Mouse (Mus musculus) MEL (cell line): ENCODE data around the gene Rbmxl1.

Experiments used
- CTCF ChIP-seq, 3 experiments: IDR thresholded peaks in 2 of 3; conservative IDR thresholded peaks in 1 of 3; 2 replicates each; pipeline ENCODE4 v1.5.1; 2011 to 2012; ENCODE audit warnings: low read length in 3 of 3, low read depth in 2 of 3, mild to moderate bottlenecking in 2 of 3, improper control_type of control experiment in 1 of 3, inconsistent platforms in 1 of 3, mixed read lengths in 1 of 3, moderate library complexity in 1 of 3; ENCODE audit not compliant: control insufficient read depth in 1 of 3, insufficient read depth in 1 of 3, poor library complexity in 1 of 3, severe bottlenecking in 1 of 3
- E2F4 ChIP-seq: IDR thresholded peaks from 2 replicates; pipeline ENCODE4 v1.6.1; 2011; ENCODE audit warnings: low read depth, low read length, improper control_type of control experiment, borderline replicate concordance
- MEF2A ChIP-seq: IDR thresholded peaks from 2 replicates; pipeline ENCODE4 v1.6.1; 2014; ENCODE audit warnings: low read depth, mild to moderate bottlenecking, inconsistent platforms, low read length, improper control_type of control experiment; ENCODE audit not compliant: poor library complexity, insufficient replicate concordance, severe bottlenecking; ENCODE audit errors: extremely low read depth
- POLR2A ChIP-seq, 2 experiments: IDR thresholded peaks; 2 replicates each; pipeline ENCODE4 v1.6.1; 2011 to 2012; ENCODE audit warnings: low read length in 2 of 2, mild to moderate bottlenecking in 2 of 2, control low read depth in 1 of 2, improper control_type of control experiment in 1 of 2, low read depth in 1 of 2, moderate library complexity in 1 of 2; ENCODE audit not compliant: control insufficient read depth in 1 of 2, insufficient read depth in 1 of 2, poor library complexity in 1 of 2
- POLR2AphosphoS2 ChIP-seq: IDR thresholded peaks from 2 replicates; pipeline ENCODE4 v1.6.1; 2011; ENCODE audit warnings: low read length, improper control_type of control experiment
- RCOR1 ChIP-seq: IDR thresholded peaks from 2 replicates; pipeline ENCODE4 v1.6.1; 2012; ENCODE audit warnings: low read depth, mild to moderate bottlenecking, inconsistent platforms, low read length, improper control_type of control experiment
- TCF12 ChIP-seq: IDR thresholded peaks from 2 replicates; pipeline ENCODE4 v1.6.1; 2014; ENCODE audit warnings: low read depth, mild to moderate bottlenecking, inconsistent platforms, low read length, improper control_type of control experiment, moderate library complexity
- USF1 ChIP-seq: IDR thresholded peaks from 2 replicates; pipeline ENCODE4 v1.6.1; 2014; ENCODE audit warnings: low read depth, mild to moderate bottlenecking, inconsistent platforms, low read length, improper control_type of control experiment, moderate library complexity

DNA sequence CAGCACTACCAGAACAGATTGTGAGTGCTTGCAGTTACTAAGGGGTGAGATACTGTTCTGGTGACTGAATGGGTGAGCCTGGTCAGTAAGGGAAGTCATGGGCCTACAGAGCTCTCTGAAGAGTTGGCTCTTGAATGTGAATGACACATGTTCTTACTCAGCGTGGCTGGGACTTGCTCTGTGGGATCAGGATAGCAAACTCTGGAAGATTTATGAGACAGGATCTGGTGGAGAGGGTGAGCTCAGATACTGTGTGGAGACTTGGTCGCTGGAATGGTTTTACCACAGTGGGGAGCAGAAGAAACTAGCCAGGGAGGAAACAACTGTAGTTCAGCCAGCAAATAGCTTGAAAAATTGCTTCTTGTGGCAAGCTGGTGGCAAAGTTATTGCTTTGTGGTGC lies 35.8 kb upstream of the Rbmxl1 start:
- TF ChIP-seq POLR2A (IDR thresholded peaks at IDR 0.05; ENCODE audit: control insufficient read depth in 1 of 2, insufficient read depth in 1 of 2, low read depth in 1 of 2, low read length in 2 of 2, poor library complexity in 1 of 2) (no peak), CTCF (IDR thresholded peaks at IDR 0.05 in 2 of 3, conservative IDR thresholded peaks at IDR 0.05 in 1 of 3; ENCODE audit: control insufficient read depth in 1 of 3, insufficient read depth in 1 of 3, low read depth in 2 of 3, low read length in 3 of 3, poor library complexity in 1 of 3, severe bottlenecking in 1 of 3) (no peak), POLR2AphosphoS2 (no peak), RCOR1 (no peak), MEF2A (no peak), E2F4 (no peak), TCF12 (no peak), USF1 (no peak)
